Mouse (Mus musculus) liver, embryonic 16.5 days (tissue): Measurements from ENCODE around the gene Dock2. TPM values are rescaled to one million over a fixed set of nuclear protein-coding genes. Genes with fewer than 3 reads are reported as not detected.

Experiments used
- ATAC-seq: fragments of 200-750 bp; cut with Nextera tagmentation; 2 replicates; pipeline ENCODE4 v1.8.0; 2017; ENCODE audit warnings: low read depth, mild to moderate bottlenecking, moderate number of reproducible peaks, moderate library complexity
- H3K27ac ChIP-seq: fragments of 300-500 bp; sonication (generic); 2 replicates; pipeline ENCODE4 v1.5.1; 2014; ENCODE audit warnings: mild to moderate bottlenecking, low read length
- H3K27me3 ChIP-seq: fragments of 300-500 bp; sonication (generic); 2 replicates; pipeline ENCODE4 v1.6.1; 2014; ENCODE audit warnings: low read depth, low read length, mixed read lengths; ENCODE audit not compliant: control insufficient read depth, insufficient read depth
- H3K36me3 ChIP-seq: fragments of 300-500 bp; sonication (generic); 2 replicates; pipeline ENCODE4 v1.6.1; 2014; ENCODE audit warnings: mild to moderate bottlenecking; ENCODE audit not compliant: control insufficient read depth, insufficient read depth
- H3K4me1 ChIP-seq: fragments of 300-500 bp; sonication (generic); 2 replicates; pipeline ENCODE4 v1.6.1; 2014; ENCODE audit warnings: low read depth, low read length, mixed read lengths; ENCODE audit not compliant: control insufficient read depth
- H3K4me2 ChIP-seq: fragments of 300-500 bp; sonication (generic); 2 replicates; pipeline ENCODE4 v1.6.1; 2014; ENCODE audit warnings: low read depth, low read length, mixed read lengths
- H3K4me3 ChIP-seq: fragments of 300-500 bp; sonication (generic); 2 replicates; pipeline ENCODE4 v1.5.1; 2014; ENCODE audit warnings: low read depth, mild to moderate bottlenecking, low read length
- H3K9ac ChIP-seq: fragments of 300-500 bp; sonication (generic); 2 replicates; pipeline ENCODE4 v1.6.1; 2014; ENCODE audit warnings: low read depth, low read length
- H3K9me3 ChIP-seq: fragments of 300-500 bp; sonication (generic); replicated peaks from 2 replicates; pipeline ENCODE4 v1.6.1; 2016; ENCODE audit warnings: low read length; ENCODE audit not compliant: control insufficient read depth
- WGBS: fragments of 180-500 bp; shearing (Covaris S2); extraction: QIAGEN DNeasy Blood & Tissue Kit; methylation state at CpG from one replicate; pipeline ENCODE4 v1.1.7; 2014; ENCODE audit not compliant: insufficient replicate concordance; 5-methylcytosine and 5-hydroxymethylcytosine counted together
- polyA plus RNA-seq: library from polyadenylated mRNA; unstranded; fragments of >200 nt; fragmentation: Nextera tagmentation; extraction: Ambion mirVana; gene quantifications from 2 replicates; pipeline ENCODE4 v1.2.1, GENCODE M21; 2015

Gene Dock2
- polyA plus RNA-seq, 1 experiment from 2014 or later, result 5.3 TPM

DNA sequence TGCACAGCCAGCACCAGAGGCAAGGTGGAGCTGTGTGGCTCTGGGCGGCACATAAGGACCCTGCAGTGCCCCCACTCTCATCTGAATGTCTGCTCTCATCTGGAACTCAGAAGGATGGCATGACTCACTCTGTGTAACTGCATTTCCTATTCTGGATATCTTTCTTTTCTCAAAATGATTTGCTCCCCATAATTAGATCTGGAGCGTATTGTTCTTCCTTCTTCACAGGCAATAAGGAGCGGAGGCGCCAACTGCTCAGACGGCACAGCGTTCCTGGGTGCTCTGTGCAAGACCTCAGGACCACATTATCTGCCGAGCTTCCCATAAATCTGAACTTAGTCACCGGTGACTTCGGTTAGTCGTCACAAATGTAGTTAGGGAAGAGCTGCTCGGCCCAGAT, 75.4 kb downstream of the Dock2 start:
- Histone ChIP-seq H3K9ac (no peak overlapping the region), H3K27ac (no peak overlapping the region), H3K4me3 (no peak overlapping the region), H3K9me3 (no peaks in the 10 kb centered on the region), H3K4me1 (no peaks in the 10 kb centered on the region), H3K36me3 (no peaks in the 10 kb centered on the region), H3K4me2 (no peak overlapping the region), H3K27me3 (no peaks in the 10 kb centered on the region)
- WGBS, result 81% methylated on average over 11 of the region's 11 CpGs
- no peak for ATAC-seq

DNA sequence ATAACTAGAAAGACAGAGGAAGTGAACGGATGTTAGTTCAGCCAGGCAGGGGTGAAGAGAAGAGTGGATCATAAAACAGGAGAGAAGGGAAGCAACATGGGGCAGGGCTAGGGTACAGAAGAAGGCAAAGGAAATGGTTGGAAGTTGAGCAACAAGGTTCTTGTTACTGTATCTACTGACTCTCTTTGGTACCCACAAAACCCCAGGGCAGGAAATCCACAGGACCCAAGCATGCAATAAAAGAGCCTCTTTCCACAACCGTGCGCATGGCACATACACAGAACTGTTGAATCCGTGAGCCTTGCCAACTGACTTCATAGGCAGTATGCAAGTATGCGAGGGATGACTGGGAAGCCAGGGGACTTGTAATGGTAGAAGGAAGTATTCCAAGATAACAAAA, 76.3 kb downstream of the Dock2 start:
- Histone ChIP-seq H3K4me2 (no peak overlapping the region), H3K9ac (no peak overlapping the region), H3K4me1 (no peaks in the 10 kb centered on the region), H3K27ac (no peak overlapping the region), H3K36me3 (no peaks in the 10 kb centered on the region), H3K27me3 (no peaks in the 10 kb centered on the region), H3K4me3 (no peak overlapping the region), H3K9me3 (no peaks in the 10 kb centered on the region)
- ATAC-seq, result no peak
- WGBS, result 50% methylated on average over 5 of the region's 5 CpGs

DNA sequence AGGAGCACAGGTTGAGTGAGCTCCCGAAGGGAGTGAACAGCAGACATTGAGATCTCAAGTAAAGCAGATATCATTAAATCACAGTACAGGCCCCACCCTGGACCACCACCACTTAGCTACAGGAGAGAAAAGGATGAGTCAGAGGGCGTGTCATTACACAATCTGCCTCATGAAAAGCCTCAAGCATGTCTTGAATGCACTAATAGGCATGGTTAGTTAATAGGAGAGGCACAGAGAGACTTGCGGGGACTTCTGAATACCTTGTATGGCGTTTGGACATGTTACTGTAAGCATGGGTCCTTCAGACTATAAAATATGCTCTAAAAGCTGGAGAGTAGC, 78.6 kb downstream of the Dock2 start:
- Histone ChIP-seq H3K27ac (no peak overlapping the region), H3K4me3 (no peak overlapping the region), H3K4me2 (no peak overlapping the region), H3K9ac (no peak overlapping the region), H3K4me1 (no peaks in the 10 kb centered on the region), H3K36me3 (no peaks in the 10 kb centered on the region), H3K27me3 (no peaks in the 10 kb centered on the region), H3K9me3 (no peaks in the 10 kb centered on the region)
- ATAC-seq, result no peak
- 62% methylated on average over 4 of the region's 4 CpGs for WGBS

DNA sequence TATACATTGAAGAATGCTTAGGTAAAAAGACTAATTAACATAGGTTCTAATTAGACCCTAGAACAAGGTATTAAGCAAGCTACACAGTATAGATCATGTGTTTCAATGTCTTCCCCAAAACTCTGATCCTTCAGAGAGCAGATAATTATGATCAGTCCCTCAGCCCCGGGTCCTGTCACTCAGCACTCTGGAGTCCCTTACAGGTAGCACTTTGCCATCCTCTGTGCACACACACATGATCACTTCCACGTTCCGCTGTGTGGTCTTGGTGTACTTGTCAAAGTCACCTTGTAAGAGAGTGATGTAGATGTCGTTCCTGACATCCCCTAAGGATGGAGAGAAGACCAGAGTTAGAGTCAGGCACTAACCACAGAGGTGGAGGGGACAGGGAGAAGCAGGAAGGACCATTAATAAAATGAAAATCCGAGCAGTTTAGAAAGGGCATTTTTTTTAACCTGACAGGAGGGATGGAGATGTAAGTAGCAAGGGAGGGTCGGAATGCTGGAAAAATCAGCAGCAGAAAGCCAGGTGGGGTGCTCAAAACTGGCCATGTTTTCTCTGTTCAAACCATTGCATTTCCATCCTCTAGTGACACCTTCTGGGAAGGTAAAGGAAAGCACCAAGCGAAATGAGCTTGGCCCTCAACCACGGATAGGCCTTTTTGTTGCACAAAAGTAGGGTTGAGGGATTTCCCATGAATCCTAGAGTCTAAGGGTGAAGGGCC, 79.1 kb downstream of the Dock2 start:
- no peak overlapping the region for H3K27ac ChIP-seq
- no peak for ATAC-seq
- H3K9me3 ChIP-seq, result no peaks in the 10 kb centered on the region
- H3K27me3 ChIP-seq, result no peaks in the 10 kb centered on the region
- WGBS, result 60% methylated on average over 8 of the region's 8 CpGs
- no peaks in the 10 kb centered on the region for H3K36me3 ChIP-seq
- no peak overlapping the region for H3K4me2 ChIP-seq
- no peak overlapping the region for H3K4me3 ChIP-seq
- no peak overlapping the region for H3K9ac ChIP-seq
- no peaks in the 10 kb centered on the region for H3K4me1 ChIP-seq

DNA sequence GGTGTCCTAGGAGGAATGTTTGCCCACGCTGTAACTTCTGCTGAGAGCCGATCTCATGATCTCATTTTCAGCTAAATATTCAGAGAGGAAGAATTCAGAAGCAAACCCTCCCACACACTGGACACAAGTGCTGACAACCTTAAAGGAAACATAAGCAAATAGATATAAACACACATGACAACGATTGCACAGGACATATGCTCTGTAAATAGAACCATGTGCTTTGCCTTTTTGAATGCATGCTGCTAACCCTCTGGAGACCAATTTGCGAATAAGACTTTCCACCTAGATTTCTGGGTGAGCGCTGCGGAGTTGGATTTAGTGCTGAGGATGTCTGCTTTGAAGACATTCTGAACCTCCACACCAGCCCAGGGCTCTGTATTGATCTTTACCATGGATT, 79.8 kb downstream of the Dock2 start:
- 68% methylated on average over 6 of the region's 6 CpGs for WGBS
- no peaks in the 10 kb centered on the region for H3K27me3 ChIP-seq
- H3K4me1 ChIP-seq, result no peaks in the 10 kb centered on the region
- no peaks in the 10 kb centered on the region for H3K9me3 ChIP-seq
- no peak overlapping the region for H3K9ac ChIP-seq
- ATAC-seq, result no peak
- H3K4me2 ChIP-seq, result no peak overlapping the region
- no peaks in the 10 kb centered on the region for H3K36me3 ChIP-seq
- no peak overlapping the region for H3K4me3 ChIP-seq
- no peak overlapping the region for H3K27ac ChIP-seq

DNA sequence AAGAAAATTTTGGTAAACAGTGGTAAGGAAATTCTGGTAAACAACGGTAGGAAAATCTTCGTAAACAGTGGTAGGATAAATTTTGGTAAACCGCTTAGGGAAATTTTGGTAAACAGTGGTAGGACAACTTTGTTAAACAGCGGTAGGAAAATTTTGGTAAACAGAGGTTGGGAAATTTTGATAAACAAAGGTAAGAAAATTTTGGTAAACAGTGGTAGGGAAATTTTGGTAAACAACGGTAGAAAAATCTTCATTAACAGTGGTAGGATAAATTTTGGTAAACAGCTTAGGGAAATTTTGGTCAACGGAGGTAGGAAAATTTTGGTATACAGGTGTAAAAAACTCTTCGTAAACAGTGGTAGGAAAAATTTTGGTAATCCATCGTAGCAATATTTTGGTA, 101.9 kb downstream of the Dock2 start:
- H3K27ac ChIP-seq, result no peak overlapping the region
- WGBS, result 45% methylated on average over 8 of the region's 8 CpGs

DNA sequence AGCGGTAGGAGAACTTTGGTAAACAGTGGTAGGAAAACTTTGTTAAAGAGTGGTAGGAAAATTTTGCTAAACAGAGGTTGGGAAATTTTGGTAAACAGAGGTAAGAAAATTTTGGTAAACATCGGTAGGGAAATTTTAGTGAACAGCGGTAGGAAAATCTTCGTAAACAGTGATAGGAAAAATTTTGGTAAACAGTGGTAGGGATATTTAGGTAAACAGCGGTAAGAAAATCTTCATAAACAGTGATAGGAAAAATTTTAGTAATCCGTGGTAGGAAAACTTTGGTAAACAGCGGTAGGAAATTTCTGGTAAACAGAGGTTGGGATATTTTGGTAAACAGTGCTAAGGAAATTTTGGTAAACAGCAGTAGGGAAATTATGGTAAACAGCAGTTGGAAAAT, 239.1 kb downstream of the Dock2 start:
- 73% methylated on average over 7 of the region's 7 CpGs for WGBS
- no peaks in the 10 kb centered on the region for H3K4me1 ChIP-seq
- ATAC-seq, result no peak

More for the DNA sequence above, 101.9 kb downstream of the Dock2 start:
- H3K36me3 ChIP-seq, result no peaks in the 10 kb centered on the region
- no peaks in the 10 kb centered on the region for H3K27me3 ChIP-seq
- ATAC-seq, result no peak; the same call in 1 of the 2 replicates
- H3K4me3 ChIP-seq, result no peak overlapping the region
- no peaks in the 10 kb centered on the region for H3K4me1 ChIP-seq
- no peak overlapping the region for H3K9ac ChIP-seq
- H3K9me3 ChIP-seq, result peaks cover 5% of the 10 kb centered on the region; the same call in 1 of the 2 replicates
- H3K4me2 ChIP-seq, result no peak overlapping the region

DNA sequence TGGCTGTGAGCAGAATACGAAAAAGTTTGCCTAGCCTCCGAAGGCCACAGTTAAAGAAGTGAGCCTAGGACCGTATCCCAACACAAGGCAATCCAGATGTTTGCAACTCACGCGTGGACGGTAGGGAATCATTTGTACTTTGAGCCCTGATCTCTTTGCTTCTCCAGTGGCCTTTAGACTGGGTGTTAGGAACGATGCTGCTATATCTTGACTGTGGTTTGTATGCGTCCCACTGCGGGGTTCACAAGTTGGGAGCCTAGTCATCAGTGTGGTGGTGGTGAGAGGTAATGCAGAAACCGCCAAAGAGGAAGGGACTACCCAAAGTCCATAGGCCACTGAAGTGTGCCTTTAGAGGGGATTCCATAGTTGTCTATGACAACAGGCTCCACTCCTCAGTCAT, 251.6 kb downstream of the Dock2 start:
- H3K27ac ChIP-seq, result no peak overlapping the region
- H3K9ac ChIP-seq, result no peak overlapping the region
- no peaks in the 10 kb centered on the region for H3K36me3 ChIP-seq
- no peaks in the 10 kb centered on the region for H3K27me3 ChIP-seq
- WGBS, result 75% methylated on average over 10 of the region's 10 CpGs
- H3K4me2 ChIP-seq, result no peak overlapping the region
- no peak overlapping the region for H3K4me3 ChIP-seq
- no peak for ATAC-seq
- no peaks in the 10 kb centered on the region for H3K4me1 ChIP-seq
- H3K9me3 ChIP-seq, result no peaks in the 10 kb centered on the region

More for the DNA sequence above, 239.1 kb downstream of the Dock2 start:
- H3K9ac ChIP-seq, result no peak overlapping the region
- no peaks in the 10 kb centered on the region for H3K27me3 ChIP-seq
- no peaks in the 10 kb centered on the region for H3K36me3 ChIP-seq
- no peak overlapping the region for H3K4me3 ChIP-seq
- H3K27ac ChIP-seq, result no peak overlapping the region
- no peak overlapping the region for H3K4me2 ChIP-seq
- no peaks in the 10 kb centered on the region; the same call in 1 of the 2 replicates for H3K9me3 ChIP-seq

DNA sequence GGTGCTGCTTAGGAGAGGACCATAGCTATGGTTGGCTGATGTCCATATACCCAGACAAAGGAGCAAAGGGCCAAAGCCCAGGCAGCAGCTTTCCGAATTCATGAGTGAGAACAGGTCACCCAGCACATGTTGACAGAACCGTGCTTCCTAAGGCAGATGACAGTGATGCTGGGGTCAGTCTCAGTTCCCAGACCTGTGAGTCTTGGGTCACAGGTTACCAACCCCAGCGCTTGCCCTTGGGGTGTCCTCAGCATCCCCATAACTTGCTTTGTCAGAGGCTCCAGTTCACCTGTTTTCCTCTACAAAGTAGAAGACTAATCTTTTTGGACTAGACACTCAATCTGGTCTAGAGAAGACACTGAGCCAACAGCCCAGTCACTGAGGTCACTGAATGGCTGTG, 252.7 kb downstream of the Dock2 start:
- Histone ChIP-seq H3K9ac (no peak overlapping the region), H3K27me3 (no peaks in the 10 kb centered on the region), H3K27ac (no peak overlapping the region), H3K4me3 (no peak overlapping the region), H3K9me3 (no peaks in the 10 kb centered on the region), H3K36me3 (no peaks in the 10 kb centered on the region), H3K4me1 (no peaks in the 10 kb centered on the region), H3K4me2 (no peak overlapping the region)
- no peak for ATAC-seq
- 73% methylated on average over 3 of the region's 3 CpGs for WGBS
